In genomic region chr4:129639221-129639620, GRCm38 (mm10) we compare ENCODE assay signal across 8 mouse cellular contexts. TPM values are rescaled to one million over a fixed set of nuclear protein-coding genes. Genes with fewer than 3 reads are reported as not detected.
DNase-seq lines count a peak whose midpoint lies in the region; ATAC-seq lines count a peak whose summit lies in the region.

No protein-coding gene starts in this region.

- no peaks in the 10 kb centered on the region for H3K9me3 ChIP-seq in megakaryocyte, embryonic 14.5 days
- H3K9me3 ChIP-seq in limb, embryonic 12.5 days = no peaks in the 10 kb centered on the region
- H3K9me3 ChIP-seq in stomach, embryonic 16.5 days (replicated peaks; ENCODE audit: control insufficient read depth, low read length) = no peaks in the 10 kb centered on the region

- DNase-seq in cerebellum, adult 11 months = peak; percentile 28
- no peak for DNase-seq in cerebellum, adult 9-10 months
- no peak for DNase-seq in MN1 (ENCODE audit: low spot score)

- WGBS in limb, embryonic 12.5 days = 92% methylated on average over 15 of the region's 15 CpGs
- WGBS in stomach, embryonic 16.5 days = 82% methylated on average over 15 of the region's 15 CpGs

- peak overlapping the region; percentile 95 for H3K4me3 ChIP-seq in megakaryocyte, embryonic 14.5 days (replicated peaks)
- peak overlapping the region; percentile 67 for H3K4me3 ChIP-seq in limb, embryonic 12.5 days (replicated peaks)
- peak overlapping the region; percentile 56 for H3K4me3 ChIP-seq in stomach, embryonic 16.5 days (replicated peaks; ENCODE audit: low read length)

- H3K36me3 ChIP-seq in megakaryocyte, embryonic 14.5 days (replicated peaks; ENCODE audit: low read length) = peaks cover 61% of the 10 kb centered on the region
- peaks cover 62% of the 10 kb centered on the region for H3K36me3 ChIP-seq in limb, embryonic 12.5 days
- peaks cover 24% of the 10 kb centered on the region for H3K36me3 ChIP-seq in stomach, embryonic 16.5 days (ENCODE audit: control insufficient read depth, insufficient read depth, low read length)

- H3K27ac ChIP-seq in limb, embryonic 12.5 days = no peak overlapping the region
- no peak overlapping the region for H3K27ac ChIP-seq in stomach, embryonic 16.5 days (ENCODE audit: low read length)

- 0 out of 2 replicates have a peak overlapping the region, but pooled peaks have one; percentile 84 for H3K9ac ChIP-seq in limb, embryonic 12.5 days (replicated peaks)
- peak overlapping the region; percentile 74; the same call in 1 of the 2 replicates for H3K9ac ChIP-seq in stomach, embryonic 16.5 days (ENCODE audit: low read length)

- H3K4me1 ChIP-seq in megakaryocyte, embryonic 14.5 days = peaks cover 39% of the 10 kb centered on the region
- H3K4me1 ChIP-seq in limb, embryonic 12.5 days (replicated peaks) = peaks cover 26% of the 10 kb centered on the region
- peaks cover 26% of the 10 kb centered on the region for H3K4me1 ChIP-seq in stomach, embryonic 16.5 days (ENCODE audit: control insufficient read depth, insufficient read depth, low read length)

- ATAC-seq in megakaryocyte, adult 5-6 weeks (ENCODE audit: poor library complexity, severe bottlenecking) = no peak
- ATAC-seq in limb, embryonic 12.5 days (ENCODE audit: insufficient number of reproducible peaks, insufficient read depth, low FRiP score, low TSS enrichment, low read depth) = no peak
- ATAC-seq in stomach, embryonic 16.5 days (ENCODE audit: insufficient read depth, low FRiP score) = no peak
- ATAC-seq in frontal cortex, adult (ENCODE audit: low TSS enrichment) = no peak

- H3K27me3 ChIP-seq in megakaryocyte, embryonic 14.5 days (replicated peaks) = no peaks in the 10 kb centered on the region
- no peaks in the 10 kb centered on the region for H3K27me3 ChIP-seq in limb, embryonic 12.5 days
- no peaks in the 10 kb centered on the region for H3K27me3 ChIP-seq in stomach, embryonic 16.5 days (ENCODE audit: control insufficient read depth, insufficient read depth, low read length)

- peak overlapping the region; percentile 94 for H3K4me2 ChIP-seq in limb, embryonic 12.5 days
- H3K4me2 ChIP-seq in stomach, embryonic 16.5 days (ENCODE audit: low read depth, low read length) = peak overlapping the region; percentile 83

RNA-seq across cellular contexts. Expression of gene Txlna, which starts 1.6 kb away (rescaled TPM):
- 17.9 and 24.0 TPM in 2 replicates for polyA plus RNA-seq in megakaryocyte, embryonic 14.5 days (2012; ENCODE audit: insufficient read depth, low replicate concordance)
- total RNA-seq in megakaryocyte, adult 5-6 weeks (2015) = 14.6 and 16.3 TPM in 2 replicates
- 55.8 and 68.1 TPM in 2 replicates for total RNA-seq in megakaryocyte, adult 5-6 weeks (2017)
- 106 and 109 TPM in 2 replicates for polyA plus RNA-seq in limb, embryonic 12.5 days (2016; fragmentation: Nextera tagmentation; extraction: Ambion mirVana)
- polyA plus RNA-seq in stomach, embryonic 16.5 days (2015; fragmentation: Nextera tagmentation; extraction: Ambion mirVana) = 65.3 and 69.8 TPM in 2 replicates

RNA-seq across cellular contexts. Expression of gene Ccdc28b, which starts 15.5 kb away (rescaled TPM):
- polyA plus RNA-seq in megakaryocyte, embryonic 14.5 days (2012; ENCODE audit: insufficient read depth, low replicate concordance) = 32.9 and 39.7 TPM in 2 replicates
- 49.7 and 68.6 TPM in 2 replicates for total RNA-seq in megakaryocyte, adult 5-6 weeks (2015)
- 77.2 and 89.0 TPM in 2 replicates for total RNA-seq in megakaryocyte, adult 5-6 weeks (2017)
- 52.0 and 53.6 TPM in 2 replicates for polyA plus RNA-seq in limb, embryonic 12.5 days (2016; fragmentation: Nextera tagmentation; extraction: Ambion mirVana)
- polyA plus RNA-seq in stomach, embryonic 16.5 days (2015; fragmentation: Nextera tagmentation; extraction: Ambion mirVana) = 49.6 and 58.4 TPM in 2 replicates

RNA-seq across cellular contexts. Expression of gene Iqcc, which starts 20.3 kb away (rescaled TPM):
- polyA plus RNA-seq in megakaryocyte, embryonic 14.5 days (2012; ENCODE audit: insufficient read depth, low replicate concordance) = 9.7 TPM in 1 of 2 replicates, not detected in the other
- 14.3 and 16.6 TPM in 2 replicates for total RNA-seq in megakaryocyte, adult 5-6 weeks (2015)
- 6.4 and 7.4 TPM in 2 replicates for total RNA-seq in megakaryocyte, adult 5-6 weeks (2017)
- 31.8 and 32.5 TPM in 2 replicates for polyA plus RNA-seq in limb, embryonic 12.5 days (2016; fragmentation: Nextera tagmentation; extraction: Ambion mirVana)
- 27.4 and 34.7 TPM in 2 replicates for polyA plus RNA-seq in stomach, embryonic 16.5 days (2015; fragmentation: Nextera tagmentation; extraction: Ambion mirVana)

RNA-seq across cellular contexts. Expression of gene Dcdc2b, which starts 25.2 kb away (rescaled TPM):
- polyA plus RNA-seq in megakaryocyte, embryonic 14.5 days (2012; ENCODE audit: insufficient read depth, low replicate concordance) = 0.46 TPM in 1 of 2 replicates, not detected in the other
- total RNA-seq in megakaryocyte, adult 5-6 weeks (2015) = 1.0 and 3.5 TPM in 2 replicates
- total RNA-seq in megakaryocyte, adult 5-6 weeks (2017) = not detected in 2 replicates
- polyA plus RNA-seq in limb, embryonic 12.5 days (2016; fragmentation: Nextera tagmentation; extraction: Ambion mirVana) = 2.3 and 2.7 TPM in 2 replicates
- polyA plus RNA-seq in stomach, embryonic 16.5 days (2015; fragmentation: Nextera tagmentation; extraction: Ambion mirVana) = 1.3 and 3.0 TPM in 2 replicates

RNA-seq across cellular contexts. Expression of gene Kpna6, which starts 33.3 kb away (rescaled TPM):
- 6.8 and 9.0 TPM in 2 replicates for polyA plus RNA-seq in megakaryocyte, embryonic 14.5 days (2012; ENCODE audit: insufficient read depth, low replicate concordance)
- total RNA-seq in megakaryocyte, adult 5-6 weeks (2015) = 17.4 and 25.4 TPM in 2 replicates
- total RNA-seq in megakaryocyte, adult 5-6 weeks (2017) = 20.7 and 21.6 TPM in 2 replicates
- 13.9 and 18.0 TPM in 2 replicates for polyA plus RNA-seq in limb, embryonic 12.5 days (2016; fragmentation: Nextera tagmentation; extraction: Ambion mirVana)
- 15.2 and 16.2 TPM in 2 replicates for polyA plus RNA-seq in stomach, embryonic 16.5 days (2015; fragmentation: Nextera tagmentation; extraction: Ambion mirVana)
